Mouse (Mus musculus) T-helper 2 cell (primary cell): ENCODE results near the gene Lrat.

Source experiments
- in situ Hi-C: fragments of 300-600 bp; cut with MboI, MseI; formaldehyde crosslinking; loops from one replicate; pipeline ENCODE4 v1.15.1; 2025; ENCODE audit warnings: high pct_unique_total_duplicates

The Lrat gene

DNA sequence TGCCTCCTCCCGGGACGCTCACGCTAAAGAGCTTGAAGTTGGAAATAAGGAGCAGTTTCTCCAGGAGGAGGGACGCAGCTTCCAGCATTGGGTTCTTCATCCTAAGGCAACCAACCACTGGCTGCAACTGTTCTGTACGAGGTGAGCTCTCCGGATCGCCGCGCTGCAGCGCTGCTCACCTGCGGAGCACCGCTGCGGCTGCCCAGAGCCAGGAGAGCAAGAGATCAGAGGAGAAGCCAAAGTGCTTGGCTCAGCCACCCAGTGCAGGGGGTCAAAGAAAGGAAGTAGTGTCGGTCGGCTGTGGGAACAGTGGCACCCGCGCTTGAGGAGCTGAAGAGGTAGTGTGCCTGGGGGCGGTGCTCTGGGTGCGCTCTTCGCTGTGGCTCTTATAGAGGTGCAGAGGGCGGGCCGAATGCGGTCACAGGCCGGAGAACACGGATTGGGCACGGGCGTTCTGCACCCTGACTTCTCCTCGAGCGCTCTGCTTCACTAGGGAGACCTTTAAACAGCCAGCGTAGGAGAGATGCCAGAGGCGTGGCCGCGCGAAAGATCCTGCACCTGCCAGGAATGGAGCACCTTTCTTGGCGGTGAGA is at the start of gene Lrat:
TSS of gene Lrat (minus strand) at position 361 of the 593 bp plus-strand sequence.
- in situ Hi-C loops = no loop called here

DNA sequence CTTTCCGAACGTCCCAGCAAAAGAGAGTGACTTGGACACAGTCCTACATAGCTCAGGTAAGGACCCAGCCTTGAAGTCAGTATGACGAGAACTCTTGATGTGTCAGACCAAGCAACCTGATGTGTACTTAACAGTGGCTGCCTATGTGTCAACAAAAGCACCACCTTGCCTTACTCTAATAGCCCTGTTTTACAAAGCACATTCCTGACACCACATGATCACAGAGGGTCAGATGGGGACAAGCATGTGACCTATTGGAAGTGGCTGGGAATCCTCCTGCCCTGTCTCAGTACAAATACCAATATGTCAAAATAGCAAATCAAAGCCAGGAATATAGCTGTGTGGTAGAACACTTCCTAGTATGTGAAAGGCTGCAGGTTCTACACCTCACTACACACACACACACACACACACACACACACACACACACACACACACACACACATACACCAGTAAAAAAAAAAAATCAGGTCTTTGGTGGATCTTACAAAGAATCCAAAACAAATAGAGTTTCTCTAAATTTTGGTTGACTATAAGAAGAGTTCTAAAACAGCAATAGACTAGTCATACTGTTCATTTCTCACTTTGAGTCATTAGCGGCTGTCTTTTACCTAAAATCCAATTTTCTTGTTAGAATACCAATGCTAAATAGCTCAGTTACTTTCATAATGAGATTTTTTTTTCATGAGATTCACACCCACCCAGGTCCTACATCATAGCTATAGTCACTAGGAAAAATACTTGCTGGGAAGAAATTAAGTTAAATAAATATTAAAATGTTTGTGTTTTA is 48.6 kb upstream of the Lrat start:
- in situ Hi-C loops = no loop called here

DNA sequence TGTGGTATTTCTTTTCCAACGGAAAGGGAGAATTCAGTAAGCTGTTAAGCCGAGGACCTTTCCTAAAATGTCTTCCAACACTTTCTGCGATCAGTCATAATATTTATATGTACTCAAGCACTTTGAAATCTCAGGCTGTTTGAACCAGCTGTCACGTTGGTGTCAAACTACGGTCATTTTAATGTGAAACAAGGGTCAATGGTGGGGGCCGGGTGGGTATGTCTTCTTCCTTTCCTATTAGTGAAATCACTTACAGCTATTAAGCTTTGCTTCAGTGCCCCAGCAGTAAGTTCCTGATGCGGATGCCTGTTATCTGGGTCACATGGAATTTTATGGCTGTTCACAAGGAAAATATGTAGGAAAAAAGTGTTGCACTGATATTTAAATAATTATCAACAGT is 46.9 kb upstream of the Lrat start:
- in situ Hi-C loops = no loop called here

DNA sequence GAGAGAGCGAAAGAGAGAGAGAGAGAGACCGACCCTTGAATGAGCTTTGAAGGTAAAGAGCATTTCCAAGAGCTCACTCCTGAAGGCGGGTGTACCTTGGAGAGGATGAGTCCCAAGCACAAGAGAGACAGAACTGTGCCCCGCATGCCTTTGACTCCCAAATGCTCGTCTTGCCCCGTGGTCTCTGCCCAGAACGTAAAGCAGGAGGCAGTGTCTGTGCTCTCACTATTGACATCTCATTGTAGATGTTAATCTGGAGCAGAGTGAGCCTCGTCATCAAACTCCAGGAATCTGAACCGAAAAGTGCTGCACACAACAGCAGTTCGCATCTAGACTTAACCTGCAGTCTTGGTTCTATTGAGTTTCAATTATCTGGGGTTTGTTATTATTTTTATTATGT is 46.4 kb upstream of the Lrat start:
- in situ Hi-C loops = no loop called here

DNA sequence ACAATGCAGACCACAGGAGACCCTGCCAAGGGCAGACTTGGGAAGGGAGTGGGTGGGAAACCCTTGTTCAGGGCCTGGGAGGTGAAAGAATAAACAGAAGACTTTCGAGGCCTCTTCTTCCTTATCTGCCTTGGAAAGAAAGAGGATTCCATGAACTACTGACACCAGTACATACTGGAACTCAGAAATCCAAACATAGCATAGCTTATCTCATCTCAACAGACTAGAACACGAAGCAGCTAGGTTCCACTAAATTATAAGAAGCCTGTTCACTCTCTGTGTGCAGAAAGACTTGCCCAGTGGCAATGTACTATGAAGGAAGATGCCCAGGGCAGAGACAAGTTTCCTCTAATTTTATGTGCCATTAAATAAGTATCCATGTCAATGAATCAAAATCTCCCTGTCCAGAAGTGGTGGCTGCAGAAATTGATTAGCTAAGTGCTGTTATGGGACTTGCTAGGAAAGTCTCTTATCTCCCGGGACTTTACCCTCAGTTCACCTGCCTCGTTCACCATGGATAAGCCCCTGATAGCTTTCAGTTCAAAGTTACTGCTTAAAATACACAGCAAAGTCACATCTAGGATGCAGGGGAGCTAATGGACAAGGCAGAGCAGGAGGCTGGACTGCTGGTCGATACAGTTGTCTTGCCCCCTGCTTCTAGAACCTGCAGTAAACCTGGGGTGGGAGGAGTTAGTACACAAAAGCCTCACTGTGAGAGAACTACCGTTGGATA is 42.8 kb upstream of the Lrat start:
- in situ Hi-C loops = no loop called here

DNA sequence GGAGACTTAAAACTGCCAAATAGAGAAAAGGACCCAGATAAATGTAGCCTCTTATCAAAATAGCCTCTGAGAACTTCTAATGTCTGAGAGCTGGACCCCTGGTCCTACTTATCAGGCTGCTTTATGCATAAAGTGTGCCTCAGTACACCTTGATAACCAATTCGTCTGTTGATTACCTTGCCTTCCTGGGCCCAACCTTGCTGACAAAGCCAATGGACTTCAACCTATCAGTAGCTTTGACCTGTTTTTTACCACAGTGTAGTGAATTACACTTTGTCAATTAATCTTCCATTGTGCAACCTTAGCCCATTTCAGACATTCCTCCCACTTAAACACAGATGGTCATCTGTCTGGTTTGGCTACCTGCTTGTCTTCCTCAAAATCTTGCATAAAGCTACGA is 24.1 kb upstream of the Lrat start:
- in situ Hi-C loops = no loop called here

DNA sequence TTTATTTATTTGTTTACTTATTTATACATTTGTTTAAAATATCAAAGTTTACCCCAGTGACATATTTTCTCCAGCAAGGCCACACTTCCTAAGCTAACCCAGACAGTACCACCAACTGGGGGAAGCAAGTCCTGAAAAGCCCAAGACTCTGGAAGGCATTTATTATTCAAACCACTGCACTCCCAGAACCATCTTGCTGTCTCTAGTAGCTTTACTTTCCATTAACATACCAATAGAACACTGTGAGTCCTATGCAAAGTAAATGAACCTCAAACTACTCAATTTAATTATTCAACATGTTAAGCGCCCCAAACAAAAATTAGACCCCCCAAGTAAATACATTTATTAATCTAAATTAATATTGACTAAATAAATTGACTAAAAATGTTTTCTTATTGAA is 11.9 kb upstream of the Lrat start:
- in situ Hi-C loops = no loop called here

DNA sequence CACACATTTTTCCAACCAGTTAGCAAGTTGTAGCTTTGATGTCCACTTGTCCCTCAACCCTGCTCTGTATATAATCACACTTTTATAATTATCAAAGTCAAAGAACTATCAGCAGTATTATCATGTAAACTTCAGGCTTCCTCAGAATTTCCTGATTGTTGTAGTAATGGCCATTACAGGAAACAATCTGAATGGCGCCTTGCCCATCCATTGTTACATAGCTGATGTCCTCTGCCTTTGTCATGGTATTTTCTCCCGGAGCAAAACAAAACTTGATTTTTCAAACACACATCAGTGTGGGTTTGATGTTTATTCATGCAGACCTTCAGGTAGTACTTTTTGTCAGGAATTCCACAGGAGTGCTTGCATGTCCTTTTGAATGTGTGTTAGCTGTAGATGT is 4.9 kb upstream of the Lrat start:
- in situ Hi-C loops = no loop called here

DNA sequence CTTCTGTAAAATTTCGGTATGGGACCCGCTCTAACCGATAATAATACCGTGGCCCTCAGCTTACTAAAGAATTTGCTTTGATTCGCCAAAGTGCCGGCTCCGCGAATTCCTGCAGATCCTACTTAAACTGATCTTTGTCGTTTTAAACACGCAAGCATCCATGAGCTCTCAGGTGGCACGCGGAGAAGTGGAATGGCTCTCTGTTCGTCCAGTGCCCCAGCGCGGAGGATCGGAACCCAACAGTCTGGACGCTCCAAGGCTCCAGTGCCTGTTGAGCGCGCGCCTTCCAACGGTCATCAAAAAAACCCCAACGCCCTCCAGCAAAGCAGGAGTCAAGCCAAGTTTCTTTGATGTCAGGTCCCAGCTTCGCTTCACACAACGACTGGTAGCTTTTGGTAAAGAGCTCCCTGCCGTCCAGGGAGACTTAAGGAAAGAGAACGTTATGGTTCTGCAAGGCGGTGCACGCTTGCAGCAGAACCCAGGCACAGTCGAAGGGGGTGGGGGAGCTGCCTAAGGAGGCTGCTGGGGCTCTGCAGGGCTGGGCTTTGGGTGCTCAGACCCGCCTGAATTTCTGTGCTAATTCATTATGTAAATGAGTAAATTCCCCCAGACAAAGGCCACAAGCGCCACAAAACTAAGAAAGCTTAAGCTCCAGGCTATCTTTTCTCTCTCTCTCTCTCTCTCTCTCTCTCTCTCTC is 587 bp upstream of the Lrat start:
- in situ Hi-C loops = no loop called here

DNA sequence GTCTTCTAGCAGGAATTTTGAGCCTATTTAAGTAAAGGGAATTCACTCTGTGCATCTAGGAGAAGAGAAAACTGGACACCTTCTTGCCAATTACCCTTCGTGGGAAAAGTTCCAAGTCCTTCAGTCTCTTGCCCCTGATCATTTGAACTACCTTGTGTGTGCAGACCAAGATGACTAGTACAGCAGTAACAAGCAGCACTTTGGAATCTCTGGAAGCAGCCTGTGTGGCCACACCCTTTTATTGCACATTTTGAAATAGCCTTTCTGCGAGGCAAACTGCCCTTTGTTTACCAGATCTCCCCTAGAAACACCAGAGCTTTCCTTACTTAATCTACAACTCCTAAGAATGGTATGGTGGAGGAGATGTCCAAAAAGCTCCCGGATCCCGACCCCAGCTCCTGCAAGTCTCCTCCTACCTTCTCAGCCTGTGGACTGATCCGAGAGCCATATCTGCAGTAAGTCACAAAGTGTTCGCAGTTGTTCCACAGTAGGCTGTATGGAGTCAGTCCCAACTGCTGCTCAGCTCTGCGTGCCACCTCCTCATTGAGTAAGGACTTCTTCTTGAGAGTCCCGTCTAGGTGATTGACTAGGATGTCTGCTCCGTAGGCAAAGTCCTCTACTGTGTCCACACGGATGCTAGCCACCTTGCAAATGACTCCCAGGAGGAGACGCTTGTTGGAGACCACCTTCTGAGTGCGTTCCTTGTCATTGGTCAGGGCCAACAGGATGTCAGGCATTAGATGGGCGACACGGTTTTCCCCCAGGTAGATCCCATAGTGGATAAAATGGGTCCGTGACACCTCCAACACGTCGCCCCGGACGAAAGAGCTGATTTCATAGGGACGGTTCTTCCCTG is 788 bp downstream of the Lrat start:
- in situ Hi-C loops = no loop called here

DNA sequence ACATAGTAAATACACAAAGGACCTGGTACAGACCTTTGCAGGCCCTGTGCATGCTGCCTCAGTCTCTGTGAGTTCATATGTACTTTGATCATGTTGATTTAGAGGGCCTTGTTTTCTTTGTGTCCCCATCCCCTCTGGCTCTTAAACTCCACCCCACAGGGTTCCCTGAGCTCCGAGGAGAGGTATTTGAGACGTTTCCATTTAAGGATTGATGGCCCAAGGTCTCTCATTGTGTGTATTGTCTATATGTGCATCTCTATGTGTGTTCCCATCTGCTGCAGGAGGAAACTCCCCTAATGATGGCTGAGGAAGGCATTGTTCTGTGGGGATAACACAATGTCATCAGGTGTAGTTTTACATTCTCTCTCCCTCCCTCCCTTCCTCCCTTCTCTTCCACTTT is 14.9 kb downstream of the Lrat start:
- in situ Hi-C loops = no loop called here

DNA sequence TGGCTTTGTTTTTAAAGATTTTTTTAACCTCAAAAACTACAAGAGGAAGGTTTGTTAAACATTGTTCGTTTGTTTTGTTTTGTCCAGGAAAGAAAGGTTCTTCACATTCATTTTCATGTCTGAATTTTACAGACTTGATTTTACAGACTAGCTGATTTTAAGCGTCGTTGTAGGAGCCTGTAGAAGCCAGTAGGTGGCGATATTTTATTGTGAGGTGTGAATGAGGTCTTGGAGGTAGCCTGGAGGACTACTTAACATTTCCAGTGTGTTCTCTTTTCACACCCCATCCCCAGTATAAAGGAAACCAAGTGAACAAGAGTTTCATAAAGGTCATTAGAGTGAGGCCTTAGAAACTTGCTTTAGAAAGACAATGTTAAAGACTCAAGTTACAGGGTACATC is 26.5 kb downstream of the Lrat start:
- in situ Hi-C loops = no loop called here

DNA sequence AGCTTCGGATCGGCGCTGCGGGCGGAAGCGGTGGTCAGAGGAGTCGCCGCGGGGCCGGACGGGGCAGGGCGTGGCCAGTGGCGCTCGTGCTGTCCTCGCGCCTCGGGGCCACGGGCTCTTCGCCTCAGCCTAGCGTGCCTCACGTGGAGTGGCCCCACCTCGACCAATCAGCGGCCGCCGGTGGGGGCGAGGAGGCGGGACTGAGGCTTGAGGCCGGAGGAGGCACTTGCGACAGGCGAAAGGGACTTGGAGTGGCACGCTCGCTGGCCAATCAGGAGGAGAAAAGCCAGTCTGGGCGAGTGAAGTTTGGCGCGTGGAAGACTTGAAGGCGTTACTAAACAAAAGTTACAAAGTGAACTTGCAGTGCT is 27.4 kb downstream of the Lrat start, which contains the start of gene Rbm46:
TSS of gene Rbm46 (minus strand) at position 112 of the 368 bp plus-strand sequence.
- in situ Hi-C loops = no loop called here

DNA sequence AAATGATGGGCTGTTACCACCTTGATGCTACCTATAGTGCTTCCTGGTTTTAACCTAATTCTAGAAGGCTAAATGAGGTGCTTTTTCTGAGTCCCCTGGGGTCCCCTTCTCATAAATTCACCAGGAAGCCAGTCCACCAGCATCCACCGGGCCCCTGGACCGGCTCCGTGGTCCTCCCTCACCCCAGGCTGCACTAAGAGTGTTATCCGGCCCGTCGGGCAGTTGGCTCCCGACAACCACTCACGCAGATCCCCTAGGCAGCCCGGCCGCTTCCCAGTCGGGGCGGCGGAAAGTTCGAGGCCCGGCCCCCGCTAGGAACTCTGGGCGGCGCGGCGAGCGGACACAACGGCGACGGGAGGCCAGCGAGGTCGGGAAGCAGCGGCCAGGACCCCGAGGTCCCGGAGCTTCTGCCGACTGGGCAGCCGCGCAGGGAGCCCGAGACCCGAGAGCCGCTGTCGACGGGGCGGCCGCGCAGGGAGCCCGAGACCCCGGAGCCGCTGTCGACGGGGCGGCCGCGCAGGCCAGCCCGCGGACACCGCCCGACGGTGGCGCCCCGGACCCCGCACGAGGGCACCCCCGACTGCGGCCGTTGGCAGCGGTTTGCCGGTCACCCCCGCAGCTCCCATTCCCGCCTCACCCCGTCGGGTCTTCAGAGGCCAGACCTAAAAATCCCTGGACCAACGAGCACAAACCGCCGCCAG is 28.0 kb downstream of the Lrat start:
- in situ Hi-C loops = no loop called here

DNA sequence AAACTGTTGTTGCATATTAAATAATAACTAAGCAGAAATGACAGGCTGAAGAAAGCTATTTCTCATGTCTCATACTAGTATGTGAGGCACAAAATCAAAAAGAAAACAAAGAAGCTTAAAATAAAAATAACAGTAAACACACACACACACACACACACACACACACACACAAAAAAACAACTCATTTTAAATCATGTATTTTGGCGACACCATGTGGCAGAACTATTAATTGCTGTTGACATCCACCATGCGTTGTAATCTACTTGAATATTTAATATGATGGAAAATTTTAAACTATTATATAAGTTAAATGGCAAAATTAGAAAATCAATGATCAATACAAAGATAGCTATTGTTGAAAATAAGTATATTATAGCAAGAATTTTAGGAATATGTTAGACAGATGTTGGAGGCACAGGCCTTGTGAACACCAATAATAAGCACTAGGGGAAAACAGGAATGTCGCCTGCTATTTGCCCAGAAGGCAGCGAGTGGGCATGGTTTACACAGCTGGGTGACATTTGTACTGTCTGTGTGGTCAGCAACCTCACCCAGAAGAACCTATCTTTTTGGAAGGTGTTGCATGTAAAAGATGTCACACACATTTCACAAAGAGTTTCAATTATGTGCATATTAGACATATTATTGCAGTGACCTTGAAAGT is 46.2 kb downstream of the Lrat start:
- in situ Hi-C loops = loop anchor here (5.0 to 10.0 kb wide), 2 partner anchors 485 to 923 kb away; partner anchors contain the start of gene Ctso
